Mouse (Mus musculus): Measurements from ENCODE around the gene Atxn7l1.

GRCm38 (mm10) chr12:33168491-33168890 lies 21.0 kb downstream of the Atxn7l1 start:
- TF ChIP-seq CTCF (IDR thresholded peaks at IDR 0.05; ENCODE audit: control insufficient read depth, insufficient read depth, insufficient replicate concordance, low read depth, low read length) (no peak), POLR2A (IDR thresholded peaks at IDR 0.05; ENCODE audit: control insufficient read depth, low read depth, low read length) (no peak)
